Mouse (Mus musculus) cerebellum, adult 2 months (tissue): ENCODE data around the gene Bspry.

ENCODE experiments used
- CTCF ChIP-seq: fragments of 200-500 bp; IDR thresholded peaks from 2 replicates; pipeline ENCODE4 v1.5.1; 2011; ENCODE audit warnings: low read depth, mild to moderate bottlenecking, control low read depth, low read length, moderate library complexity, borderline replicate concordance; ENCODE audit not compliant: insufficient read depth
- POLR2A ChIP-seq: fragments of 200-500 bp; IDR thresholded peaks from 2 replicates; pipeline ENCODE4 v1.6.1; 2011; ENCODE audit warnings: low read length, control low read depth, borderline replicate concordance; ENCODE audit not compliant: insufficient read depth

DNA sequence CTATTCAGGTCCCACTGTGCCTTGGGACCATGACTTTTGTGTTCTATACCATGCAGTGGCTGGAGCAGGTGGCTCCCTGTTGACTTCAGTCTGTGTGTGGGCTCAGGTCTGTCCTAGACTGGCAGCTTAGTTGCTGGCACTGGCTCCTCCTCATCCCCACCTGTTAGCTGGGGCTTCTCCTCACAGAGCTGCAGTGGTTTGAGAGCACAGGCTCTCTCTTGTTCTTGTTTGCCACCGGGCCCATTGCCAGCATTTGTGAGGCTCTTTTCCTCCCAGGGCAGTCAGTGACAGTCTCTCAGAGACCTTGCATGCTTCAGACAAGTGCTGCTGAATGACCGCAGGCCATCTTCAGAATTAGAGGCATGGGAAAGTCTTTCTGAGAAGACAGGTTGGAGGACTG, 12.8 kb downstream of the Bspry start:
- no peak for TF ChIP-seq POLR2A
- TF ChIP-seq CTCF = no peak
